Mouse (Mus musculus): ENCODE measurements around the gene Rora. TPM values are rescaled to one million over a fixed set of nuclear protein-coding genes. Genes with fewer than 3 reads are reported as not detected.

Gene Rora
- polyA plus RNA-seq, 1 experiment from 2014 or later: 23.1 TPM

- H3K9ac ChIP-seq (replicated peaks): no peak overlapping the region
- H3K4me3 ChIP-seq (ENCODE audit: low read depth, low read length): no peak overlapping the region
- no peaks in the 10 kb centered on the region for H3K27me3 ChIP-seq (ENCODE audit: insufficient read depth, low read length)
- H3K36me3 ChIP-seq (replicated peaks; ENCODE audit: insufficient read depth, low read length): no peaks in the 10 kb centered on the region
- DNase-seq (no peak), ATAC-seq (no peak)
- no peak overlapping the region for H3K27ac ChIP-seq (ENCODE audit: low read depth)
- 76% methylated on average over 2 of the region's 2 CpGs for WGBS (ENCODE audit: insufficient replicate concordance)
- 0 out of 2 replicates have a peak, but pooled peaks cover 2% of the 10 kb centered on the region for H3K4me1 ChIP-seq (ENCODE audit: insufficient read depth)
- TF ChIP-seq CTCF (IDR thresholded peaks at IDR 0.05; ENCODE audit: low read depth) (no peak), EP300 (IDR thresholded peaks at IDR 0.05; ENCODE audit: low read depth) (no peak)
- no peak overlapping the region for H3K4me2 ChIP-seq (ENCODE audit: low read depth, low read length)
- H3K9me3 ChIP-seq (ENCODE audit: low read length): no peaks in the 10 kb centered on the region
Observed at GRCm38 (mm10) chr9:69014203-69014602, 360.6 kb downstream of the Rora start.

GRCm38 (mm10) chr9:69020381-69020780, 366.8 kb downstream of the Rora start:
- Histone ChIP-seq H3K27me3 (ENCODE audit: insufficient read depth, low read length) (no peaks in the 10 kb centered on the region), H3K4me2 (ENCODE audit: low read depth, low read length) (no peak overlapping the region), H3K9ac (replicated peaks) (no peak overlapping the region), H3K27ac (ENCODE audit: low read depth) (no peak overlapping the region), H3K4me1 (ENCODE audit: insufficient read depth) (no peaks in the 10 kb centered on the region), H3K4me3 (ENCODE audit: low read depth, low read length) (no peak overlapping the region), H3K36me3 (replicated peaks; ENCODE audit: insufficient read depth, low read length) (no peaks in the 10 kb centered on the region), H3K9me3 (ENCODE audit: low read length) (no peaks in the 10 kb centered on the region)
- ATAC-seq: no peak
- no peak for TF ChIP-seq EP300 (IDR thresholded peaks at IDR 0.05; ENCODE audit: low read depth)
- TF ChIP-seq CTCF (IDR thresholded peaks at IDR 0.05; ENCODE audit: low read depth): no peak
- 74% methylated on average over 4 of the region's 4 CpGs for WGBS (ENCODE audit: insufficient replicate concordance)
- no peak for DNase-seq

- TF ChIP-seq EP300 (IDR thresholded peaks at IDR 0.05; ENCODE audit: low read depth): no peak
- TF ChIP-seq CTCF (IDR thresholded peaks at IDR 0.05; ENCODE audit: low read depth): no peak
- no peaks in the 10 kb centered on the region for H3K4me1 ChIP-seq (ENCODE audit: insufficient read depth)
- WGBS (ENCODE audit: insufficient replicate concordance): 78% methylated on average over 1 of the region's 1 CpGs
- H3K4me3 ChIP-seq (ENCODE audit: low read depth, low read length): no peak overlapping the region
- no peak for ATAC-seq
- H3K27ac ChIP-seq (ENCODE audit: low read depth): no peak overlapping the region
- no peak overlapping the region for H3K4me2 ChIP-seq (ENCODE audit: low read depth, low read length)
- no peaks in the 10 kb centered on the region for H3K27me3 ChIP-seq (ENCODE audit: insufficient read depth, low read length)
- no peak overlapping the region for H3K9ac ChIP-seq (replicated peaks)
- no peak for DNase-seq
- H3K9me3 ChIP-seq (ENCODE audit: low read length): no peaks in the 10 kb centered on the region
- H3K36me3 ChIP-seq (replicated peaks; ENCODE audit: insufficient read depth, low read length): no peaks in the 10 kb centered on the region
Observed at GRCm38 (mm10) chr9:69021482-69021881, 367.9 kb downstream of the Rora start.

- ATAC-seq: no peak
- Histone ChIP-seq H3K27me3 (ENCODE audit: insufficient read depth, low read length) (no peaks in the 10 kb centered on the region), H3K4me3 (ENCODE audit: low read depth, low read length) (no peak overlapping the region), H3K36me3 (replicated peaks; ENCODE audit: insufficient read depth, low read length) (no peaks in the 10 kb centered on the region), H3K4me2 (ENCODE audit: low read depth, low read length) (no peak overlapping the region), H3K9ac (replicated peaks) (no peak overlapping the region), H3K27ac (ENCODE audit: low read depth) (no peak overlapping the region), H3K4me1 (ENCODE audit: insufficient read depth) (no peaks in the 10 kb centered on the region), H3K9me3 (ENCODE audit: low read length) (no peaks in the 10 kb centered on the region)
- WGBS (ENCODE audit: insufficient replicate concordance): 69% methylated on average over 3 of the region's 3 CpGs
- TF ChIP-seq EP300 (IDR thresholded peaks at IDR 0.05; ENCODE audit: low read depth): no peak
- TF ChIP-seq CTCF (IDR thresholded peaks at IDR 0.05; ENCODE audit: low read depth): no peak
- DNase-seq: no peak
Observed at GRCm38 (mm10) chr9:69023314-69023713, 369.7 kb downstream of the Rora start.

- H3K9ac ChIP-seq (replicated peaks): no peak overlapping the region
- H3K27ac ChIP-seq (ENCODE audit: low read depth): no peak overlapping the region
- no peak for DNase-seq
Observed at GRCm38 (mm10) chr9:69028177-69028576, 374.6 kb downstream of the Rora start.

GRCm38 (mm10) chr9:69034301-69034871, 380.8 kb downstream of the Rora start:
- DNase-seq (no peak), ATAC-seq (no peak)
- Histone ChIP-seq H3K4me2 (ENCODE audit: low read depth, low read length) (no peak overlapping the region), H3K4me1 (ENCODE audit: insufficient read depth) (peaks cover 2% of the 10 kb centered on the region; the same call in 1 of the 2 replicates), H3K36me3 (replicated peaks; ENCODE audit: insufficient read depth, low read length) (no peaks in the 10 kb centered on the region), H3K27ac (ENCODE audit: low read depth) (no peak overlapping the region), H3K4me3 (ENCODE audit: low read depth, low read length) (no peak overlapping the region), H3K9ac (replicated peaks) (no peak overlapping the region), H3K9me3 (ENCODE audit: low read length) (peaks cover 2% of the 10 kb centered on the region; the same call in 1 of the 2 replicates), H3K27me3 (ENCODE audit: insufficient read depth, low read length) (no peaks in the 10 kb centered on the region)
- 39% methylated on average over 10 of the region's 10 CpGs for WGBS (ENCODE audit: insufficient replicate concordance)
- TF ChIP-seq CTCF (IDR thresholded peaks at IDR 0.05; ENCODE audit: low read depth) (no peak), EP300 (IDR thresholded peaks at IDR 0.05; ENCODE audit: low read depth) (no peak)

More at GRCm38 (mm10) chr9:69028177-69028576, 374.6 kb downstream of the Rora start:
- ATAC-seq: no peak
- no peak for TF ChIP-seq CTCF (IDR thresholded peaks at IDR 0.05; ENCODE audit: low read depth)
- no peak for TF ChIP-seq EP300 (IDR thresholded peaks at IDR 0.05; ENCODE audit: low read depth)
- no peak overlapping the region for H3K4me2 ChIP-seq (ENCODE audit: low read depth, low read length)
- 73% methylated on average over 4 of the region's 4 CpGs for WGBS (ENCODE audit: insufficient replicate concordance)
- no peaks in the 10 kb centered on the region for H3K9me3 ChIP-seq (ENCODE audit: low read length)
- no peak overlapping the region for H3K4me3 ChIP-seq (ENCODE audit: low read depth, low read length)
- H3K27me3 ChIP-seq (ENCODE audit: insufficient read depth, low read length): no peaks in the 10 kb centered on the region
- H3K36me3 ChIP-seq (replicated peaks; ENCODE audit: insufficient read depth, low read length): no peaks in the 10 kb centered on the region
- peaks cover 2% of the 10 kb centered on the region; the same call in 1 of the 2 replicates for H3K4me1 ChIP-seq (ENCODE audit: insufficient read depth)
